Mouse (Mus musculus) liver, embryonic 14.5 days (tissue): ENCODE data around the gene Myt1l. TPM values are rescaled to one million over a fixed set of nuclear protein-coding genes. Genes with fewer than 3 reads are reported as not detected.

ENCODE experiments used
- ATAC-seq: fragments of 200-750 bp; cut with Nextera tagmentation; 2 replicates; pipeline ENCODE4 v1.8.0; 2017; ENCODE audit warnings: moderate number of reproducible peaks, mild to moderate bottlenecking, moderate library complexity; ENCODE audit not compliant: insufficient read depth
- DNase-seq, 3 experiments: peaks; one replicate each; pipeline ENCODE4 v3.0.0-alpha.2; 2012 to 2013; ENCODE audit warnings: low read depth in 3 of 3, low spot score in 3 of 3
- H3K27ac ChIP-seq: fragments of 300-500 bp; sonication (generic); 2 replicates; pipeline ENCODE4 v1.5.1; 2014; ENCODE audit warnings: moderate library complexity, mild to moderate bottlenecking, control low read depth, inconsistent platforms
- H3K27me3 ChIP-seq: fragments of 300-500 bp; sonication (generic); 2 replicates; pipeline ENCODE4 v1.6.1; 2014; ENCODE audit warnings: mild to moderate bottlenecking, low read length, moderate library complexity; ENCODE audit not compliant: control insufficient read depth, insufficient read depth
- H3K36me3 ChIP-seq: fragments of 300-500 bp; sonication (generic); replicated peaks from 2 replicates; pipeline ENCODE4 v1.6.1; 2014; ENCODE audit warnings: low read depth; ENCODE audit not compliant: control insufficient read depth, insufficient read depth
- H3K4me1 ChIP-seq, 2 experiments: fragments of 200-500 bp in 1 of 2; fragments of 300-500 bp in 1 of 2; sonication (generic) in 1 of 2; replicated peaks; 2 replicates each; pipeline ENCODE4 v1.6.1; 2012 to 2014; ENCODE audit warnings: antibody characterized with exemption in 1 of 2, inconsistent platforms in 1 of 2, low read length in 1 of 2; ENCODE audit not compliant: control insufficient read depth in 2 of 2, insufficient read depth in 2 of 2
- H3K4me2 ChIP-seq: fragments of 300-500 bp; sonication (generic); 2 replicates; pipeline ENCODE4 v1.6.1; 2014; ENCODE audit warnings: low read depth, mild to moderate bottlenecking, control low read depth, moderate library complexity
- H3K4me3 ChIP-seq, 2 experiments: fragments of 200-500 bp in 1 of 2; fragments of 300-500 bp in 1 of 2; sonication (generic) in 1 of 2; 2 replicates each; pipeline ENCODE4 v1.5.1; 2012 to 2014; ENCODE audit warnings: low read depth in 2 of 2, low read length in 2 of 2, mild to moderate bottlenecking in 2 of 2, control low read depth in 1 of 2, inconsistent platforms in 1 of 2, moderate library complexity in 1 of 2; ENCODE audit not compliant: insufficient read depth in 1 of 2
- H3K9ac ChIP-seq: fragments of 300-500 bp; sonication (generic); replicated peaks from 2 replicates; pipeline ENCODE4 v1.6.1; 2014; ENCODE audit warnings: mild to moderate bottlenecking, control low read depth, moderate library complexity
- H3K9me3 ChIP-seq: fragments of 300-500 bp; sonication (generic); 2 replicates; pipeline ENCODE4 v1.6.1; 2016; ENCODE audit warnings: low read length, mixed read lengths; ENCODE audit not compliant: control insufficient read depth
- CTCF ChIP-seq: IDR thresholded peaks from 2 replicates; pipeline ENCODE4 v1.5.1; 2016; ENCODE audit warnings: antibody characterized with exemption, low read depth, control low read depth
- EP300 ChIP-seq: IDR thresholded peaks from 2 replicates; pipeline ENCODE4 v1.6.1; 2016; ENCODE audit warnings: antibody characterized with exemption, low read depth
- WGBS: fragments of 180-500 bp; shearing (Covaris S2); extraction: QIAGEN DNeasy Blood & Tissue Kit; methylation state at CpG from one replicate; pipeline ENCODE4 v1.1.7; 2014; ENCODE audit not compliant: insufficient replicate concordance; 5-methylcytosine and 5-hydroxymethylcytosine counted together
- polyA plus RNA-seq, 2 experiments: library from polyadenylated mRNA; depleted of rRNA in 1 of 2; stranded (reverse) in 1 of 2; unstranded in 1 of 2; fragments of >200 nt; fragmentation: Nextera tagmentation in 1 of 2; extraction: Ambion mirVana in 1 of 2; gene quantifications; 2 replicates each; pipeline versions ENCODE4 v1.2.1 to v1.2.3; 2012 to 2014

The Myt1l gene
- polyA plus RNA-seq, 2 experiments: not detected

- DNase-seq: no peak
- Histone ChIP-seq H3K4me1 (no peaks in the 10 kb centered on the region), H3K9ac (no peak overlapping the region), H3K36me3 (no peaks in the 10 kb centered on the region), H3K9me3 (no peaks in the 10 kb centered on the region), H3K27ac (no peak overlapping the region), H3K4me3 (no peak overlapping the region), H3K4me2 (no peak overlapping the region), H3K27me3 (no peaks in the 10 kb centered on the region)
- 57% methylated on average over 4 of the region's 4 CpGs for whole genome bisulfite sequencing
- TF ChIP-seq CTCF: no peak
- no peak for TF ChIP-seq EP300
- no peak for ATAC-seq
Observed at GRCm38 (mm10) chr12:29760611-29761010, 232.4 kb downstream of the Myt1l start.

DNA sequence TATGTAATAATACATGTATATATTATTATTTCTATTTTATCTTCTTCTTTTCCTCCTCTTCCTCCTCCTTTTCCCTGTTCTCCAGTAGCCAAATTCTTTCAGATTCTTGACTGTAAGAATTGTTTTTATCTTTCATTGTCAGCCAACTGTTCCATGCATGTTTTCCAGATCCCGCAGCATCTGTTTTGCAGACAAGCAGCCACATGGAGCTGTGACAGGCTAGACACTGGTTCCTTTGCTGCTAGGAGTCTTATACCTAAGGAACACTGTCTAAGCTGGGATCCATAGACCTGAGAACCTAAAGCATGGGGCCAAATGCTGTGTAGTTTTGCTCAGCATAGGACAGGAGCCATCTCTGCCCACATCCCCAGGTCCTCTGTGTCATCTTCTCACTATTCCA, 238.0 kb downstream of the Myt1l start:
- ATAC-seq: no peak
- Histone ChIP-seq H3K9me3 (no peaks in the 10 kb centered on the region), H3K4me1 (no peaks in the 10 kb centered on the region), H3K9ac (no peak overlapping the region), H3K27ac (no peak overlapping the region), H3K36me3 (no peaks in the 10 kb centered on the region), H3K4me3 (no peak overlapping the region), H3K27me3 (no peaks in the 10 kb centered on the region), H3K4me2 (no peak overlapping the region)
- TF ChIP-seq CTCF (no peak), EP300 (no peak)
- no peak for DNase-seq
- 63% methylated on average over 1 of the region's 1 CpGs for WGBS

DNA sequence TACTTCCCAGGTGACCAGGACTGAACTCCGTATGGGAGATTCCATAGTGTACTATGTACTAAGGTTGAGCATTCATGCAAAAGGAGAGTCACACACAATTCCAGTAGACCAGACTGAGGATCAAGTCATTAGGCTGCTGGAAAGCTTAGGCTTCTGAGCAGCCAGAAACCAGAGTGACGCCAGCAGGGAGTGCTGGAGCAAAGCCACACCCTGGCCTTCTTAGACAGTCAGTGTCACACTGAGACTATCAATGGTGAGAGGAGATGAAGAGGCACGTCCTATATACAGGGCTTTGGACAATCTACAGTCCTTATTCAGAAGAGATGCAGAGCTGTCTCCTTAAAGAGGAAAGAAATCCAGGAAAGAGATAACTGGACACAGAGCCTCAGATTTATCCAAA, 243.6 kb downstream of the Myt1l start:
- 46% methylated on average over 3 of the region's 3 CpGs for WGBS
- H3K4me3 ChIP-seq: no peak overlapping the region

GRCm38 (mm10) chr12:29772401-29772800, 244.2 kb downstream of the Myt1l start:
- Histone ChIP-seq H3K27ac (no peak overlapping the region), H3K4me1 (no peaks in the 10 kb centered on the region), H3K4me3 (no peak overlapping the region), H3K9me3 (no peaks in the 10 kb centered on the region), H3K4me2 (no peak overlapping the region), H3K27me3 (no peaks in the 10 kb centered on the region), H3K9ac (no peak overlapping the region), H3K36me3 (no peaks in the 10 kb centered on the region)
- TF ChIP-seq CTCF: no peak
- no peak for TF ChIP-seq EP300
- ATAC-seq: no peak
- no peak for DNase-seq

More for the DNA sequence above, 243.6 kb downstream of the Myt1l start:
- no peak for TF ChIP-seq EP300
- TF ChIP-seq CTCF: no peak
- Histone ChIP-seq H3K9ac (no peak overlapping the region), H3K4me2 (no peak overlapping the region), H3K27me3 (no peaks in the 10 kb centered on the region), H3K27ac (no peak overlapping the region), H3K9me3 (no peaks in the 10 kb centered on the region), H3K36me3 (no peaks in the 10 kb centered on the region), H3K4me1 (no peaks in the 10 kb centered on the region)
- ATAC-seq: no peak
- DNase-seq: no peak

DNA sequence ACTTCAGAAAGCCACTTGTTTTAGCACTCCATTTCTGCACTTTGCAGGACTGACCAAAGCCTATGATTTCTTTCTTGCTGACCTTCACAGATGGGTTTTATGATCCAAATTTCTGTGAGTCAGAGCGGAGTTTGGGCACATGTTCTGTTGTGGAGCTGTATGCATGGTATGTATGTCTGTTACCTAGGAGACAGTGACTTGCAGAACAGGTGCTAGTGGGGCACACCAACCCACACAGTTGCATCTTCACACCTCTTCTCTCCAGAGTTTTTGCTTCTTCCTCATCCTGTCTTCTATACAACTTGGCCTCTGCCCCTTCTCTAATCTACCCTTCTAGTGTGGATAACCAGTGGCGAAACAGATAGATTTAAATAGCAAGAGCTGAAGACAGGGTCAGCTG, 250.7 kb downstream of the Myt1l start:
- no peak overlapping the region for H3K27ac ChIP-seq
- H3K27me3 ChIP-seq: no peaks in the 10 kb centered on the region
- H3K36me3 ChIP-seq: no peaks in the 10 kb centered on the region
- no peaks in the 10 kb centered on the region for H3K4me1 ChIP-seq
- no peak overlapping the region for H3K9ac ChIP-seq
- no peak for ATAC-seq
- WGBS: 50% methylated on average over 2 of the region's 2 CpGs
- TF ChIP-seq EP300 (no peak), CTCF (no peak)
- no peak overlapping the region for H3K4me3 ChIP-seq
- no peak for DNase-seq
- no peaks in the 10 kb centered on the region for H3K9me3 ChIP-seq
- H3K4me2 ChIP-seq: no peak overlapping the region
